Comparison of ENCODE assay signal across 24 mouse cellular contexts in genomic region chr16:96724123-96724522, GRCm38 (mm10).
DNase-seq lines count a peak whose midpoint lies in the region; ATAC-seq and TF ChIP-seq lines count a peak whose summit lies in the region.
"Had no signal": no experiment of that assay in that cellular context is flagged by ENCODE, and none has a peak within 500 bp of the region (broad histone marks: within the 10 kb centered on the region; RNA-seq: fewer than 3 reads in every experiment).

No protein-coding gene starts in this region.

- DNase-seq in hindbrain, postnatal 0 days (ENCODE audit: low spot score): no peak
- DNase-seq in Muller cell, postnatal 12 days (ENCODE audit: inconsistent ontology term): peak; percentile 12
- DNase-seq in frontal cortex, adult 2 months (ENCODE audit: extremely low spot score in 1 of 2, low spot score in 1 of 2): no peak
- DNase-seq in forebrain, embryonic 10.5 days (ENCODE audit: extremely low spot score, low spot score): no peak
- DNase-seq in kidney, adult 2 months: no peak
- DNase-seq: adrenal gland, postnatal 14 days; B cell, adult 2 months; cerebellum, adult 18-20 months; cerebellum, adult 9-11 months; cerebellum, postnatal 36 days; forebrain, postnatal 0 days; gastrocnemius, adult 2 months; gastrocnemius, postnatal 25 days; heart, adult 18-20 months; heart, postnatal 4 days had no signal

- H3K4me3 ChIP-seq in hindbrain, embryonic 15.5 days: no peak overlapping the region
- no peak overlapping the region for H3K4me3 ChIP-seq in hindbrain, postnatal 0 days (ENCODE audit: low read length)
- H3K4me3 ChIP-seq in midbrain, embryonic 15.5 days: no peak overlapping the region
- no peak overlapping the region for H3K4me3 ChIP-seq in forebrain, embryonic 10.5 days
- no peak overlapping the region for H3K4me3 ChIP-seq in kidney, adult 2 months (ENCODE audit: insufficient read depth, low read depth, low read length)
- H3K4me3 ChIP-seq: embryonic facial prominence, embryonic 13.5 days; forebrain, embryonic 13.5 days; gastrocnemius, adult 2 months; heart, embryonic 10.5 days; hindbrain, embryonic 12.5 days had no signal

- no peaks in the 10 kb centered on the region for H3K27me3 ChIP-seq in hindbrain, embryonic 15.5 days
- H3K27me3 ChIP-seq in hindbrain, postnatal 0 days (ENCODE audit: insufficient read depth, low read length): no peaks in the 10 kb centered on the region
- H3K27me3 ChIP-seq in midbrain, embryonic 15.5 days (replicated peaks): no peaks in the 10 kb centered on the region
- peaks cover 87% of the 10 kb centered on the region for H3K27me3 ChIP-seq in forebrain, embryonic 10.5 days (ENCODE audit: poor library complexity, severe bottlenecking)
- H3K27me3 ChIP-seq in kidney, adult 2 months (replicated peaks; ENCODE audit: control insufficient read depth, insufficient read depth, low read length): no peaks in the 10 kb centered on the region
- H3K27me3 ChIP-seq: embryonic facial prominence, embryonic 13.5 days; hindbrain, embryonic 12.5 days had no signal

- no peak overlapping the region for H3K4me2 ChIP-seq in hindbrain, embryonic 15.5 days
- H3K4me2 ChIP-seq in hindbrain, postnatal 0 days (ENCODE audit: low read depth, low read length): no peak overlapping the region
- H3K4me2 ChIP-seq in midbrain, embryonic 15.5 days: no peak overlapping the region
- H3K4me2 ChIP-seq: embryonic facial prominence, embryonic 13.5 days; forebrain, embryonic 13.5 days; hindbrain, embryonic 12.5 days had no signal

- H3K4me1 ChIP-seq in hindbrain, embryonic 15.5 days (replicated peaks): peaks cover 51% of the 10 kb centered on the region
- peaks cover 21% of the 10 kb centered on the region for H3K4me1 ChIP-seq in hindbrain, postnatal 0 days (ENCODE audit: insufficient read depth, low read length)
- peaks cover 54% of the 10 kb centered on the region for H3K4me1 ChIP-seq in midbrain, embryonic 15.5 days
- peaks cover 28% of the 10 kb centered on the region for H3K4me1 ChIP-seq in forebrain, embryonic 10.5 days
- no peaks in the 10 kb centered on the region for H3K4me1 ChIP-seq in kidney, adult 2 months (ENCODE audit: control insufficient read depth, insufficient read depth, low read length)
- H3K4me1 ChIP-seq: embryonic facial prominence, embryonic 13.5 days; heart, embryonic 10.5 days had no signal

- H3K9ac ChIP-seq in hindbrain, embryonic 15.5 days: no peak overlapping the region
- H3K9ac ChIP-seq in hindbrain, postnatal 0 days (replicated peaks; ENCODE audit: low read length): no peak overlapping the region
- no peak overlapping the region for H3K9ac ChIP-seq in midbrain, embryonic 15.5 days
- H3K9ac ChIP-seq: embryonic facial prominence, embryonic 13.5 days; forebrain, embryonic 13.5 days; forebrain, postnatal 0 days; hindbrain, embryonic 12.5 days had no signal

- ATAC-seq in hindbrain, embryonic 15.5 days (ENCODE audit: low FRiP score, low read depth): no peak
- ATAC-seq in hindbrain, postnatal 0 days: no peak
- peak; percentile 60 for ATAC-seq in megakaryocyte progenitor cell, adult 5-6 weeks (replicated peaks; ENCODE audit: poor library complexity)
- no peak for ATAC-seq in midbrain, embryonic 15.5 days (replicated peaks)
- ATAC-seq: activated CD4-positive, CD25-positive, alpha-beta regulatory T cell, adult 4 months; forebrain, postnatal 0 days; Patski had no signal

- H3K36me3 ChIP-seq in hindbrain, embryonic 15.5 days: no peaks in the 10 kb centered on the region
- no peaks in the 10 kb centered on the region for H3K36me3 ChIP-seq in hindbrain, postnatal 0 days (ENCODE audit: insufficient read depth, low read length)
- H3K36me3 ChIP-seq in midbrain, embryonic 15.5 days (replicated peaks): no peaks in the 10 kb centered on the region
- no peaks in the 10 kb centered on the region for H3K36me3 ChIP-seq in forebrain, embryonic 10.5 days (replicated peaks)
- no peaks in the 10 kb centered on the region for H3K36me3 ChIP-seq in kidney, adult 2 months (ENCODE audit: control insufficient read depth, insufficient read depth, low read length)
- H3K36me3 ChIP-seq: embryonic facial prominence, embryonic 13.5 days; heart, embryonic 10.5 days; hindbrain, embryonic 12.5 days had no signal

- H3K27ac ChIP-seq in hindbrain, embryonic 15.5 days (replicated peaks): peak overlapping the region; percentile 74
- H3K27ac ChIP-seq in hindbrain, postnatal 0 days: no peak overlapping the region
- H3K27ac ChIP-seq in midbrain, embryonic 15.5 days: peak overlapping the region; percentile 80
- no peak overlapping the region for H3K27ac ChIP-seq in forebrain, embryonic 10.5 days
- H3K27ac ChIP-seq in kidney, adult 2 months (ENCODE audit: insufficient read depth, low read depth, low read length): no peak overlapping the region
- H3K27ac ChIP-seq: embryonic facial prominence, embryonic 13.5 days; forebrain, embryonic 13.5 days; gastrocnemius, adult 2 months; heart, embryonic 10.5 days; hindbrain, embryonic 12.5 days had no signal

- no peak for TF ChIP-seq POLR2A in kidney, adult 2 months (IDR thresholded peaks at IDR 0.05; ENCODE audit: low read depth, low read length)

- H3K9me3 ChIP-seq in hindbrain, embryonic 15.5 days: no peaks in the 10 kb centered on the region
- H3K9me3 ChIP-seq in hindbrain, postnatal 0 days (ENCODE audit: low read length): no peaks in the 10 kb centered on the region
- H3K9me3 ChIP-seq in midbrain, embryonic 15.5 days: no peaks in the 10 kb centered on the region
- no peaks in the 10 kb centered on the region for H3K9me3 ChIP-seq in forebrain, embryonic 10.5 days
- H3K9me3 ChIP-seq: embryonic facial prominence, embryonic 13.5 days; forebrain, embryonic 13.5 days; heart, embryonic 10.5 days; hindbrain, embryonic 12.5 days had no signal

- TF ChIP-seq CTCF in hindbrain, postnatal 0 days (IDR thresholded peaks at IDR 0.05; ENCODE audit: low read depth): no peak
- TF ChIP-seq CTCF in kidney, adult 2 months (conservative IDR thresholded peaks at IDR 0.05; ENCODE audit: insufficient read depth, insufficient read length, low read depth, low read length): no peak

- 50% methylated on average over 3 of the region's 3 CpGs for WGBS in hindbrain, embryonic 15.5 days
- 48% methylated on average over 3 of the region's 3 CpGs for WGBS in hindbrain, postnatal 0 days
- WGBS in midbrain, embryonic 15.5 days: 23% methylated on average over 3 of the region's 3 CpGs
- 51% methylated on average over 3 of the region's 3 CpGs for WGBS in forebrain, embryonic 10.5 days
- 83% methylated on average over 3 of the region's 3 CpGs for WGBS in kidney, adult 2 months

Comparison
In these comparisons a context has a peak if more than half of its experiments do, and no peak if none do; other contexts are left out.
1. H3K27ac ChIP-seq: peak in hindbrain, embryonic 15.5 days (single experiment) and midbrain, embryonic 15.5 days (single experiment); none in hindbrain, postnatal 0 days (single experiment), forebrain, embryonic 10.5 days (single experiment) and kidney, adult 2 months (single experiment).